Mouse (Mus musculus) ES-Bruce4 (cell line): ENCODE results near the gene Dnm1.

ENCODE experiments used
- CTCF ChIP-seq: IDR thresholded peaks from one replicate; pipeline ENCODE4 v1.8.1; 2011; ENCODE audit warnings: low read depth, low read length
- EP300 ChIP-seq: IDR thresholded peaks from 2 replicates; pipeline ENCODE4 v1.6.1; 2011; ENCODE audit warnings: low read depth, low read length; ENCODE audit not compliant: insufficient read depth

DNA sequence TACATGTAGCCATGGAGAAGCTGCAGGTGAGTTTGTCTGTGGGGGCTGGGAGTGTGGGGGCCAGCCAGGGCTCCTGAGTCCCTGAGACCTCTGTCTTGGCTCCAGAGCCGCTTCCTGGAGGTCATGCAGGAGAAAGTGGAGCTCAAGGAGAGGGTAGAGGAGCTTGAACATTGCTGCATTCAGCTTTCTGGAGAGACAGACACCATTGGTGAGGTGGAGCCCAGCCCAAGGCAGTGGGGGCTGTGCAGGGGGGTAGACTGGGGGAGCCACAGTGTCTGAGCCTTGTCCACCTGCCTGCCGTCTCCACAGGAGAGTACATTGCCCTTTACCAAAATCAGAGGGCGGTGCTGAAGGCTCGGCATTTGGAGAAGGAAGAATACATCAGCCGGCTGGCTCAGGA is 47.5 kb downstream of the Dnm1 start:
- TF ChIP-seq CTCF (no peak), EP300 (no peak)
